Mouse (Mus musculus): ENCODE data around the gene Cdc5l.

DNA sequence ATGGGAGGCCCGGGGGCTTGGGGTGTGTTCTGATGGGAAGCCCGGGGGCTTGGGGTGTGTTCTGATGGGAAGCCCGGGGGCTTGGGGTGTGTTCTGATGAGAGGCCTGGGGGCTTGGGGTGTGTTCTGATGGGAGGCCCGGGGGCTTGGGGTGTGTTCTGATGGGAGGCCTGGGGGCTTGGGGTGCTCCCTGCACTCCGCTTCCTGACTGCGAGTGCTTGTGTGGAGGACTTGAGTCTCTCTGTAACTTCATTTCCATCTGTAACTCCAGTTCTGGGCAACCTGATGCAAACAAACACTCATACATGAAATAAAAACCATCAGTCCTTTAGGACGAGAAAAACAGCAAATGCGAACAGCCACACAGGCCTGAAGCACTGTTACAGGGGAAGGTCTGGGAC is 25.5 kb upstream of the Cdc5l start:
- TF ChIP-seq CTCF (IDR thresholded peaks at IDR 0.05; ENCODE audit: low read depth, low read length) (no peak), POLR2A (IDR thresholded peaks at IDR 0.05; ENCODE audit: borderline replicate concordance, low read depth, low read length) (no peak)
